Mouse (Mus musculus) kidney, adult 18-20 months (tissue): ENCODE results near the gene Atn1.
"Not testable (repeated sequence)": the region's sequence is repeated elsewhere in the genome, so short reads cannot be mapped to it uniquely, and the experiment has no call there.

Source experiments
- DNase-seq: peaks from one replicate; pipeline ENCODE4 v3.0.0; 2021

Atn1 gene

GRCm38 (mm10) chr6:124755831-124756595 lies at the start of gene Atn1, which contains the start of gene Gm45234:
TSS of gene Atn1 (minus strand) at chr6:124756524.
TSS of gene Gm45234 (minus strand) at chr6:124756021.
- DNase-seq: peak; percentile 79

- peak; percentile 96 for DNase-seq
These were observed 49.3 kb upstream of the Atn1 start for GRCm38 (mm10) chr6:124805341-124806321.

GRCm38 (mm10) chr6:124804341-124804740 lies 48.0 kb upstream of the Atn1 start:
- no peak for DNase-seq

- not testable (repeated sequence) for DNase-seq
These were observed 47.4 kb upstream of the Atn1 start for GRCm38 (mm10) chr6:124803691-124804090.

GRCm38 (mm10) chr6:124803061-124803460 lies 46.7 kb upstream of the Atn1 start:
- no peak for DNase-seq

- DNase-seq: peak; percentile 24
These were observed 46.1 kb upstream of the Atn1 start for GRCm38 (mm10) chr6:124802400-124802799.

GRCm38 (mm10) chr6:124796200-124796599 lies 39.9 kb upstream of the Atn1 start:
- DNase-seq: no peak

GRCm38 (mm10) chr6:124795781-124796180 lies 39.5 kb upstream of the Atn1 start:
- peak; percentile 45 for DNase-seq

GRCm38 (mm10) chr6:124791911-124792310 lies 35.6 kb upstream of the Atn1 start:
- DNase-seq: no peak

GRCm38 (mm10) chr6:124790121-124790520 lies 33.8 kb upstream of the Atn1 start:
- DNase-seq: no peak

- DNase-seq: no peak
These were observed 33.2 kb upstream of the Atn1 start for GRCm38 (mm10) chr6:124789519-124789918.

- DNase-seq: no peak
These were observed 31.4 kb upstream of the Atn1 start for GRCm38 (mm10) chr6:124787722-124788121.

GRCm38 (mm10) chr6:124786756-124787420 lies 30.6 kb upstream of the Atn1 start:
- DNase-seq: peak; percentile 40

GRCm38 (mm10) chr6:124782436-124782835 lies 26.1 kb upstream of the Atn1 start:
- no peak for DNase-seq

GRCm38 (mm10) chr6:124780917-124781316 lies 24.6 kb upstream of the Atn1 start:
- no peak for DNase-seq

GRCm38 (mm10) chr6:124779984-124780416 lies 23.7 kb upstream of the Atn1 start:
- no peak for DNase-seq

- DNase-seq: peak; percentile 61
These were observed 23.1 kb upstream of the Atn1 start, which contains the start of gene Lrrc23 for GRCm38 (mm10) chr6:124779222-124779983. TSS of gene Lrrc23 (minus strand) at chr6:124779727.

GRCm38 (mm10) chr6:124770511-124770910 lies 14.2 kb upstream of the Atn1 start:
- no peak for DNase-seq

GRCm38 (mm10) chr6:124770013-124770412 lies 13.7 kb upstream of the Atn1 start:
- no peak for DNase-seq

GRCm38 (mm10) chr6:124769101-124769765 lies 12.9 kb upstream of the Atn1 start, which contains the start of gene Eno2:
TSS of gene Eno2 (minus strand) at chr6:124769673.
- no peak for DNase-seq

- no peak for DNase-seq
These were observed 12.3 kb upstream of the Atn1 start for GRCm38 (mm10) chr6:124768704-124769044.
